Mouse (Mus musculus) lung, embryonic 16.5 days (tissue): ENCODE measurements around the gene Ap1s2. TPM values are rescaled to one million over a fixed set of nuclear protein-coding genes. Genes with fewer than 3 reads are reported as not detected.
A peak's percentile ranks its signal among the peaks of the same experiment; 100 is the strongest.

Experiments
- ATAC-seq: fragments of 200-750 bp; cut with Nextera tagmentation; 2 replicates; pipeline ENCODE4 v1.8.0; 2017; ENCODE audit warnings: low read depth, mild to moderate bottlenecking, moderate library complexity
- H3K27ac ChIP-seq: fragments of 300-500 bp; sonication (generic); 2 replicates; pipeline ENCODE4 v1.5.1; 2014; ENCODE audit warnings: mild to moderate bottlenecking, control low read depth, low read length
- H3K27me3 ChIP-seq: fragments of 300-500 bp; sonication (generic); 2 replicates; pipeline ENCODE4 v1.6.1; 2014; ENCODE audit warnings: low read depth, low read length, mixed read lengths; ENCODE audit not compliant: control insufficient read depth, insufficient read depth
- H3K36me3 ChIP-seq: fragments of 300-500 bp; sonication (generic); 2 replicates; pipeline ENCODE4 v1.6.1; 2014; ENCODE audit warnings: low read length; ENCODE audit not compliant: control insufficient read depth, insufficient read depth
- H3K4me1 ChIP-seq: fragments of 300-500 bp; sonication (generic); replicated peaks from 2 replicates; pipeline ENCODE4 v1.6.1; 2014; ENCODE audit warnings: low read length, mixed read lengths; ENCODE audit not compliant: control insufficient read depth, insufficient read depth
- H3K4me2 ChIP-seq: fragments of 300-500 bp; sonication (generic); 2 replicates; pipeline ENCODE4 v1.6.1; 2014; ENCODE audit warnings: low read depth, low read length, control low read depth
- H3K4me3 ChIP-seq: fragments of 300-500 bp; sonication (generic); 2 replicates; pipeline ENCODE4 v1.5.1; 2014; ENCODE audit warnings: mild to moderate bottlenecking, low read length, control low read depth
- H3K9ac ChIP-seq: fragments of 300-500 bp; sonication (generic); 2 replicates; pipeline ENCODE4 v1.6.1; 2014; ENCODE audit warnings: low read length, control low read depth
- H3K9me3 ChIP-seq: fragments of 300-500 bp; sonication (generic); 2 replicates; pipeline ENCODE4 v1.6.1; 2016; ENCODE audit warnings: low read length; ENCODE audit not compliant: control insufficient read depth
- WGBS: fragments of 180-500 bp; shearing (Covaris S2); extraction: QIAGEN DNeasy Blood & Tissue Kit; methylation state at CpG from one replicate; pipeline ENCODE4 v1.1.7; 2014; 5-methylcytosine and 5-hydroxymethylcytosine counted together
- polyA plus RNA-seq: library from polyadenylated mRNA; unstranded; fragments of >200 nt; fragmentation: Nextera tagmentation; extraction: Ambion mirVana; gene quantifications from 2 replicates; pipeline ENCODE4 v1.2.1, GENCODE M21; 2015

Gene Ap1s2
- 25.5 and 27.5 TPM in 2 replicates for polyA plus RNA-seq

GRCm38 (mm10) chrX:163908337-163909250 lies at the start of gene Ap1s2:
Gene Ap1s2, plus strand, starts transcription at chrX:163909017.
- Histone ChIP-seq H3K27ac (peak within 1 kb of the TSS; percentile 59), H3K36me3 (no peaks in the 10 kb centered on the region), H3K9me3 (no peaks in the 10 kb centered on the region), H3K4me2 (peak within 1 kb of the TSS; percentile 65), H3K4me3 (peak within 1 kb of the TSS; percentile 67), H3K9ac (peak within 1 kb of the TSS; percentile 75), H3K27me3 (no peaks in the 10 kb centered on the region), H3K4me1 (no peaks in the 10 kb centered on the region)
- ATAC-seq, result peak; percentile 100
- 7% methylated on average over 56 of the region's 80 CpGs for WGBS

DNA sequence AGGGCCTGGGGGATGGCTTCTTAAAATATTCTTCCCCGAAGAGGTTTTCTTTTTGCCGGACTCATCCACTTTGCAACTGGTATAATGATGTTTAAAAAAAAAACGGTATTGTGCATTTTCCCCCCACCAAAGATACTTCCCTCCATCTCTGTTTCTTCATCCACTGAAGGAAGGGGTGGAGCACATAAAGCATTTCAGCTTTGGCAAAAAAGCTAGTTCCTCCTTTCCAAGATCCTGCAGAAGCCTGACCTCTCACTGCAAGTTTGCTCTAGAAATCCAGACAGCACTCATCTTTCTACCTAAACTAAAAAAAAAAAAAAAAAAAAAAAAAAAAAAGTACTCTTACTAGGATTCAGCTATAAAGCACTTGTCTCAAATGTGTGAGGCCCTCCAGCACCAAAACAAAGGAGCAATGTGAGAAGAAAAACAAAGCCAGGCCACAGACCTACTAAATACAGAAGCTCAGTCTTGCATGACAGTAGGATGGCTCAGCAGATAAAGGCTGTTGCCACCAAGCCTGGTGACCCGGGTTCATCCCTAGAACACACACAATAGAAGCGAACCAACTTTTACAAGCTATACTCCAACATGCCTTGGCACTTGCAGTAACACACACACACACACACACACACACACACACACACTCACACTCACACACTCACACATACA lies 41.0 kb upstream of the Ap1s2 start:
- Histone ChIP-seq H3K4me2 (no peak overlapping the region), H3K9ac (no peak overlapping the region), H3K4me1 (no peaks in the 10 kb centered on the region), H3K36me3 (no peaks in the 10 kb centered on the region), H3K9me3 (no peaks in the 10 kb centered on the region; the same call in 1 of the 2 replicates), H3K4me3 (no peak overlapping the region), H3K27ac (no peak overlapping the region), H3K27me3 (no peaks in the 10 kb centered on the region)
- WGBS, result 60% methylated on average over 5 of the region's 5 CpGs
- ATAC-seq, result no peak

DNA sequence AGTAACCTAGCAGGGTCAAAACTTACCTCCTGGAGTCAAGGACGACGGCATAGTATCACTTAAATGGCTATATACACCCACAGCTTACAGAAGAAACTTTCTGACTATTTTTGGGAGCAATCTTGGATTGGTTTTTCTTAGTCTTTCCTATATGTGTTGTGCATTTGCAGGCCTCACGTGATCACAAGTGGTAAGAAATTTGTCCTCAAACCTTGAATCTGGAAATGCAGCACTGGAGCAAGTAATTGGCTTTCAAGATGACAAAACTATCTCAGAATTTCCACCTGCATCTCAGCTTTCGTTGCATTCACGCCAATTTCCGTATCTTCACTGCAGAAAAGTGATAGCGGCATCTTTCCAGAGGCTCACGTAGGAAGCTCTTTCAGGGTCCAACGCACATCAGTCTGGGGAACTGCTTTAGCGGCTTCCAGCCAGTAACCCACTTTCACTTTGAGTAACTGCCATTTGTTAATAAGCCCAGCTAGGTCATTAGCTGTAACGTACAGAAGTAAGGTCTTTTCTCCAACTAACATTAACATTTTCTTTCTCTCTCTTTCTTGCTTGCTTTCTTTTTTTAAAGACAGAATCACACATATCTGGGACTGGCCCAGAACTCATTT lies 40.0 kb upstream of the Ap1s2 start:
- no peak for ATAC-seq
- WGBS, result 73% methylated on average over 11 of the region's 11 CpGs
- Histone ChIP-seq H3K36me3 (no peaks in the 10 kb centered on the region), H3K4me3 (no peak overlapping the region), H3K4me1 (no peaks in the 10 kb centered on the region), H3K9me3 (no peaks in the 10 kb centered on the region; the same call in 1 of the 2 replicates), H3K27me3 (no peaks in the 10 kb centered on the region), H3K9ac (no peak overlapping the region), H3K4me2 (no peak overlapping the region), H3K27ac (no peak overlapping the region)

DNA sequence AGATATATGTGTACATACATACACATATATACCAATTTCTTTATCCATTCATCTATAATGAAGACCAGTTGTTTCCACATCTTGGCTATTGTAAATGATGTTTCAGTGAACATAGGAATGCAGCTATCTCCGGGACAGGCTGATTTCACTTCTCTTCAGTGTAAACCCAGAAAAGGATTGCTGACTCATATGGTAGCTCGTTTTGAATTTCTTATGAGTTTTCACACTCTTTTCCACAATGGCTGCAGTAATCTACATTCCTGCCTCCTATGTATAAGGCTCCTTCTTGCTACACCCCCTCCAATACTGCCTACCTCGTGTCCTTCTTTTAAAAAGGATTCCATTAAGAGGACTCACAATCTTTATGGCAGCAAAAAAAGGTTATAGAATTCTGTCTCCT lies 32.9 kb upstream of the Ap1s2 start:
- WGBS, result 73% methylated on average over 3 of the region's 3 CpGs
- no peaks in the 10 kb centered on the region for H3K4me1 ChIP-seq
- H3K9ac ChIP-seq, result no peak overlapping the region
- H3K4me2 ChIP-seq, result no peak overlapping the region
- no peak overlapping the region for H3K4me3 ChIP-seq
- no peaks in the 10 kb centered on the region; the same call in 1 of the 2 replicates for H3K27me3 ChIP-seq
- ATAC-seq, result no peak
- no peaks in the 10 kb centered on the region for H3K36me3 ChIP-seq
- H3K9me3 ChIP-seq, result no peaks in the 10 kb centered on the region; the same call in 1 of the 2 replicates
- H3K27ac ChIP-seq, result no peak overlapping the region

- Histone ChIP-seq H3K27me3 (no peaks in the 10 kb centered on the region; the same call in 1 of the 2 replicates), H3K27ac (no peak overlapping the region), H3K4me2 (no peak overlapping the region), H3K9me3 (no peaks in the 10 kb centered on the region; the same call in 1 of the 2 replicates), H3K4me3 (no peak overlapping the region), H3K36me3 (no peaks in the 10 kb centered on the region), H3K9ac (no peak overlapping the region), H3K4me1 (no peaks in the 10 kb centered on the region)
- ATAC-seq, result no peak
- WGBS, result 52% methylated on average over 4 of the region's 4 CpGs
Observed at GRCm38 (mm10) chrX:163876636-163877035, 32.2 kb upstream of the Ap1s2 start.

DNA sequence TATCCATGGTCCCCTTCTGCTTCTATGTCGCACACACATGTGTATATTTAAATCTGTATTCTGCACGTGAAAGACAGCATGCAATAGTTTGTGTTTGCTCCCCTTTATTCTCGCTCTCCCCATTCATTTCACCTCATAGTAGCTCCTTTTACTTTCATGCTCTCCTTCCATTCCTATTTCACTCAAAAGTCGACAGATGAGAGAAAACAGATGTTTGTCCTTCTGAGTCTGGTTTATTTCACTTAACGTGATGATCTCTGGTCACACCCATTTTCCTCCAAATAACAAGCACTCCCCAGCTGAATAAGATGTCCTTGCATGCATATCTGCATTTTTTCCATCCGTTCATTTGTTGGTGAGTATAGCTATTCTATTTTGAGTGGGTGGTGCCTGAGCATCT lies 29.8 kb upstream of the Ap1s2 start:
- Histone ChIP-seq H3K9ac (no peak overlapping the region), H3K27ac (no peak overlapping the region), H3K27me3 (no peaks in the 10 kb centered on the region; the same call in 1 of the 2 replicates), H3K4me1 (no peaks in the 10 kb centered on the region), H3K36me3 (no peaks in the 10 kb centered on the region), H3K9me3 (no peaks in the 10 kb centered on the region), H3K4me2 (no peak overlapping the region), H3K4me3 (no peak overlapping the region)
- no peak for ATAC-seq
- WGBS, result 58% methylated on average over 6 of the region's 6 CpGs

DNA sequence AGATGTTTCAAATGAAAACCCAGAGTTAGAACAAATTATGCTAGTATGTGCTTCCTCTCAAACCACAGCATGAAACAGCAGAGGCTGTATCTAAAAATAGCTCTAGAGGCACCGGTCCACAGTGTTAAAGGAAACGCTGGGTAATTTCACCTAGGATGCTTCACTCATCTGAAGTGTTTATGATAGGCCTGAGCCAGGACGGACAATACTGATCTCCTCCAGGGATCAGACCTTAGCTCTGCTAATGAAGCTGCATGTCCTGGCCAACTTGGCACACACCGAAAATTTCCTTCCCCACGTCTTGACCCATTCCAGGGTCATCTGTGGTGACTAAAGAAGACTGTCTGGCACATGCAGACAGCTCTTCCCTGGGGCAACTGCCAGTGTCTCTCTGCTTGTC lies 29.4 kb upstream of the Ap1s2 start:
- Histone ChIP-seq H3K27ac (no peak overlapping the region), H3K4me1 (no peaks in the 10 kb centered on the region), H3K9me3 (no peaks in the 10 kb centered on the region), H3K4me2 (no peak overlapping the region), H3K9ac (no peak overlapping the region), H3K27me3 (no peaks in the 10 kb centered on the region; the same call in 1 of the 2 replicates), H3K4me3 (no peak overlapping the region), H3K36me3 (no peaks in the 10 kb centered on the region)
- WGBS, result 53% methylated on average over 5 of the region's 5 CpGs
- ATAC-seq, result no peak

GRCm38 (mm10) chrX:163885539-163885981 lies 23.3 kb upstream of the Ap1s2 start:
- Histone ChIP-seq H3K4me2 (no peak overlapping the region), H3K9ac (no peak overlapping the region), H3K27ac (no peak overlapping the region), H3K36me3 (no peaks in the 10 kb centered on the region), H3K4me3 (no peak overlapping the region), H3K27me3 (no peaks in the 10 kb centered on the region), H3K4me1 (no peaks in the 10 kb centered on the region), H3K9me3 (no peaks in the 10 kb centered on the region)
- ATAC-seq, result no peak
- WGBS, result 90% methylated on average over 4 of the region's 4 CpGs

DNA sequence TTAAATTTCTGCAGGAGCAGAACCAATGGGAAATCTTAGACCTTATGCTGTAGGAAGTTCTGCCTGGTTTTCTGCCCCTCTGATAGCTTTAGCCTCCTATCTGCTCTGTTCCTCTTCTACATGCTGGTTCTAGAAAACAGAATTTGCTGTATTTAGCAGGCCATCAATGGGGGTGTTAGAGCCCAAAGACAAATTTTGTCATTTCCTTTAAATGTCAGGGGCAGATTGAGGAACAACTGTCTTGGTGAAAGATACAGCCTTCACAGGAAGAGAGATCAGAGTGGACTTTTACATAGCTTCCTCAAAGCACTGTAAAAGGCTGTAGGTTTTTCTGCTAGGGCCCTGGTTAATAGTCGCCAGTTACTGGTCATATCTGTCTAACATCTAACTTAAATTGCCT lies 11.5 kb upstream of the Ap1s2 start:
- no peak overlapping the region for H3K27ac ChIP-seq
- no peak overlapping the region for H3K9ac ChIP-seq
- ATAC-seq, result no peak
- no peak overlapping the region for H3K4me3 ChIP-seq
- no peak overlapping the region for H3K4me2 ChIP-seq
- H3K9me3 ChIP-seq, result no peaks in the 10 kb centered on the region
- no peaks in the 10 kb centered on the region for H3K4me1 ChIP-seq
- no peaks in the 10 kb centered on the region for H3K36me3 ChIP-seq
- whole genome bisulfite sequencing, result 35% methylated on average over 1 of the region's 1 CpGs
- H3K27me3 ChIP-seq, result no peaks in the 10 kb centered on the region
